Mouse (Mus musculus) gastrocnemius, postnatal 10 days (tissue): ENCODE data around the gene Mafg. TPM values are rescaled to one million over a fixed set of nuclear protein-coding genes. Genes with fewer than 3 reads are reported as not detected.
"Not testable (repeated sequence)": the region's sequence is repeated elsewhere in the genome, so short reads cannot be mapped to it uniquely, and the experiment has no call there.

Experiments
- DNase-seq: peaks from one replicate; pipeline ENCODE4 v3.0.0; 2021; ENCODE audit warnings: mixed read lengths
- long read RNA-seq, 2 experiments: library from polyadenylated mRNA; stranded (forward); transcript quantifications; one replicate each; pipeline ENCODE4 v2.0.0; 2021
- total RNA-seq, 2 experiments: library from RNA; stranded (reverse); gene quantifications; 2 replicates each; pipeline ENCODE4 v1.2.3; 2021

Gene Mafg
- 10 to 100 TPM; 27.6 to 39.6 TPM for total RNA-seq
- long read RNA-seq, experiment 1, full-length matches to known transcripts, result 30 of 53 reads
- long read RNA-seq, experiment 1, partial matches to known transcripts, result 5 of 53 reads
- long read RNA-seq, experiment 1, other reads (novel, unspliced or antisense), result 18 of 53 reads
- long read RNA-seq, experiment 2, full-length matches to known transcripts, result 23 of 36 reads
- long read RNA-seq, experiment 2, partial matches to known transcripts, result 3 of 36 reads
- long read RNA-seq, experiment 2, other reads (novel, unspliced or antisense), result 10 of 36 reads

- peak; percentile 91 for DNase-seq
Observed at GRCm38 (mm10) chr11:120633520-120634343, at the start of gene Mafg. Gene Mafg (minus strand): TSS chr11:120633600.

GRCm38 (mm10) chr11:120682683-120683082 is 49.3 kb upstream of the Mafg start:
- DNase-seq, result no peak

GRCm38 (mm10) chr11:120679909-120680308 is 46.5 kb upstream of the Mafg start:
- no peak for DNase-seq

GRCm38 (mm10) chr11:120676951-120677350 is 43.6 kb upstream of the Mafg start:
- no peak for DNase-seq

- not testable (repeated sequence) for DNase-seq
Observed at GRCm38 (mm10) chr11:120675875-120676274, 42.5 kb upstream of the Mafg start.

- no peak for DNase-seq
Observed at GRCm38 (mm10) chr11:120673594-120674122, 40.3 kb upstream of the Mafg start.

GRCm38 (mm10) chr11:120672687-120673593 is 39.5 kb upstream of the Mafg start, which contains the start of gene Aspscr1:
Gene Aspscr1 (plus strand): TSS chr11:120672973.
- DNase-seq, result peak; percentile 98

GRCm38 (mm10) chr11:120666617-120667016 is 33.2 kb upstream of the Mafg start:
- DNase-seq, result no peak

GRCm38 (mm10) chr11:120665406-120665805 is 32.0 kb upstream of the Mafg start:
- no peak for DNase-seq

- no peak for DNase-seq
Observed at GRCm38 (mm10) chr11:120663714-120664113, 30.3 kb upstream of the Mafg start.

- DNase-seq, result no peak
Observed at GRCm38 (mm10) chr11:120662759-120663158, 29.4 kb upstream of the Mafg start.

- DNase-seq, result no peak
Observed at GRCm38 (mm10) chr11:120661076-120661460, 27.7 kb upstream of the Mafg start, which contains the start of gene Notum. Gene Notum (minus strand): TSS chr11:120661175.

- DNase-seq, result peak; percentile 57
Observed at GRCm38 (mm10) chr11:120660301-120661075, 27.1 kb upstream of the Mafg start.

GRCm38 (mm10) chr11:120659509-120660300 is 26.3 kb upstream of the Mafg start:
- DNase-seq, result no peak

- DNase-seq, result peak; percentile 84
Observed at GRCm38 (mm10) chr11:120658876-120659410, 25.5 kb upstream of the Mafg start.

GRCm38 (mm10) chr11:120657301-120657700 is 23.9 kb upstream of the Mafg start:
- DNase-seq, result no peak

- DNase-seq, result no peak
Observed at GRCm38 (mm10) chr11:120654741-120655140, 21.3 kb upstream of the Mafg start.

GRCm38 (mm10) chr11:120651872-120652271 is 18.5 kb upstream of the Mafg start:
- DNase-seq, result no peak

GRCm38 (mm10) chr11:120648001-120648476 is 14.6 kb upstream of the Mafg start, which contains the start of gene Myadml2:
Gene Myadml2 (minus strand): TSS chr11:120648158.
- DNase-seq, result no peak
